Mouse (Mus musculus) MEL (cell line): Measurements from ENCODE around the gene Dlk1. TPM values are rescaled to one million over a fixed set of nuclear protein-coding genes. Genes with fewer than 3 reads are reported as not detected.

Source experiments
- DNase-seq: peaks from one replicate; pipeline ENCODE4 v3.0.0; 2011; ENCODE audit warnings: low read depth, low spot score
- H3K27ac ChIP-seq: 2 replicates; pipeline ENCODE4 v1.5.1; 2012; ENCODE audit warnings: low read depth, mild to moderate bottlenecking, control low read depth, low read length, moderate library complexity; ENCODE audit not compliant: control insufficient read depth
- H3K27me3 ChIP-seq, 2 experiments: fragments of 150-350 bp in 1 of 2; sonication (generic) in 1 of 2; 2 replicates each; pipeline ENCODE4 v1.6.1; 2012; ENCODE audit warnings: low read length in 2 of 2, mild to moderate bottlenecking in 2 of 2, improper control_type of control experiment in 1 of 2, moderate library complexity in 1 of 2; ENCODE audit not compliant: insufficient read depth in 2 of 2, control insufficient read depth in 1 of 2
- H3K36me3 ChIP-seq, 2 experiments: 2 replicates each; pipeline ENCODE4 v1.6.1; 2012 to 2014; ENCODE audit warnings: low read length in 2 of 2, improper control_type of control experiment in 1 of 2, inconsistent platforms in 1 of 2, mild to moderate bottlenecking in 1 of 2; ENCODE audit not compliant: insufficient read depth in 2 of 2, control insufficient read depth in 1 of 2
- H3K4me1 ChIP-seq, 2 experiments: fragments of 150-350 bp in 1 of 2; sonication (generic) in 1 of 2; 2 replicates each; pipeline ENCODE4 v1.6.1; 2012; ENCODE audit warnings: low read length in 2 of 2, improper control_type of control experiment in 1 of 2, mild to moderate bottlenecking in 1 of 2; ENCODE audit not compliant: insufficient read depth in 2 of 2, control insufficient read depth in 1 of 2
- H3K4me3 ChIP-seq, 2 experiments: fragments of 150-350 bp in 1 of 2; sonication (generic) in 1 of 2; 2 replicates each; pipeline ENCODE4 v1.5.1; 2012; ENCODE audit warnings: low read depth in 2 of 2, low read length in 2 of 2, mild to moderate bottlenecking in 2 of 2, moderate library complexity in 2 of 2, control low read depth in 1 of 2, improper control_type of control experiment in 1 of 2; ENCODE audit not compliant: control insufficient read depth in 1 of 2, insufficient read depth in 1 of 2
- H3K79me2 ChIP-seq: 2 replicates; pipeline ENCODE4 v1.6.1; 2012; ENCODE audit warnings: mild to moderate bottlenecking, low read length, moderate library complexity; ENCODE audit not compliant: control insufficient read depth, poor library complexity, insufficient read depth
- H3K9ac ChIP-seq: 2 replicates; pipeline ENCODE4 v1.6.1; 2012; ENCODE audit warnings: low read depth, mild to moderate bottlenecking, control low read depth, low read length, moderate library complexity; ENCODE audit not compliant: control insufficient read depth, poor library complexity, severe bottlenecking
- H3K9me3 ChIP-seq: fragments of 150-350 bp; sonication (generic); replicated peaks from 2 replicates; pipeline ENCODE4 v1.6.1; 2012; ENCODE audit warnings: mild to moderate bottlenecking, low read length, improper control_type of control experiment, moderate library complexity; ENCODE audit not compliant: insufficient read depth
- BHLHE40 ChIP-seq: IDR thresholded peaks from 2 replicates; pipeline ENCODE4 v1.6.1; 2012; ENCODE audit warnings: low read depth, mild to moderate bottlenecking, inconsistent platforms, low read length, improper control_type of control experiment, borderline replicate concordance
- CHD1 ChIP-seq: IDR thresholded peaks from 2 replicates; pipeline ENCODE4 v1.6.1; 2012; ENCODE audit warnings: low read depth, mild to moderate bottlenecking, inconsistent platforms, low read length, improper control_type of control experiment
- CHD2 ChIP-seq: IDR thresholded peaks from 2 replicates; pipeline ENCODE4 v1.6.1; 2011; ENCODE audit warnings: low read length, improper control_type of control experiment
- E2F4 ChIP-seq: IDR thresholded peaks from 2 replicates; pipeline ENCODE4 v1.6.1; 2011; ENCODE audit warnings: low read depth, low read length, improper control_type of control experiment, borderline replicate concordance
- ELF1 ChIP-seq: IDR thresholded peaks from 2 replicates; pipeline ENCODE4 v1.6.1; 2014; ENCODE audit warnings: low read depth, mild to moderate bottlenecking, inconsistent platforms, low read length, improper control_type of control experiment, moderate library complexity
- ETS1 ChIP-seq: IDR thresholded peaks from 2 replicates; pipeline ENCODE4 v1.6.1; 2012; ENCODE audit warnings: low read depth, mild to moderate bottlenecking, inconsistent platforms, low read length, improper control_type of control experiment, moderate library complexity
- GATA1 ChIP-seq: IDR thresholded peaks from 2 replicates; pipeline ENCODE4 v1.6.1; 2011; ENCODE audit warnings: low read depth, low read length, improper control_type of control experiment
- JUND ChIP-seq: IDR thresholded peaks from 2 replicates; pipeline ENCODE4 v1.6.1; 2011; ENCODE audit warnings: low read depth, mild to moderate bottlenecking, improper control_type of control experiment, low read length
- KAT2A ChIP-seq: conservative IDR thresholded peaks from 2 replicates; pipeline ENCODE4 v1.6.1; 2012; ENCODE audit warnings: low read depth, low read length, improper control_type of control experiment, inconsistent platforms
- MAFK ChIP-seq: IDR thresholded peaks from 2 replicates; pipeline ENCODE4 v1.6.1; 2011; ENCODE audit warnings: low read depth, mild to moderate bottlenecking, low read length, improper control_type of control experiment, borderline replicate concordance
- MAX ChIP-seq: IDR thresholded peaks from 2 replicates; pipeline ENCODE4 v1.6.1; 2011; ENCODE audit warnings: low read length, improper control_type of control experiment
- MEF2A ChIP-seq: IDR thresholded peaks from 2 replicates; pipeline ENCODE4 v1.6.1; 2014; ENCODE audit warnings: low read depth, mild to moderate bottlenecking, inconsistent platforms, low read length, improper control_type of control experiment; ENCODE audit not compliant: poor library complexity, insufficient replicate concordance, severe bottlenecking; ENCODE audit errors: extremely low read depth
- MYC ChIP-seq: IDR thresholded peaks from 2 replicates; pipeline ENCODE4 v1.6.1; 2011; ENCODE audit warnings: low read depth, mild to moderate bottlenecking, low read length, improper control_type of control experiment, moderate library complexity
- POLR2AphosphoS2 ChIP-seq: IDR thresholded peaks from 2 replicates; pipeline ENCODE4 v1.6.1; 2011; ENCODE audit warnings: low read length, improper control_type of control experiment
- POLR2AphosphoS5 ChIP-seq: IDR thresholded peaks from 2 replicates; pipeline ENCODE4 v1.6.1; 2012; ENCODE audit warnings: low read depth, borderline replicate concordance, mild to moderate bottlenecking, inconsistent platforms, low read length, moderate library complexity, mixed read lengths
- RAD21 ChIP-seq: IDR thresholded peaks from 2 replicates; pipeline ENCODE4 v1.6.1; 2011; ENCODE audit warnings: mild to moderate bottlenecking, low read depth, low read length, improper control_type of control experiment
- RCOR1 ChIP-seq: IDR thresholded peaks from 2 replicates; pipeline ENCODE4 v1.6.1; 2012; ENCODE audit warnings: low read depth, mild to moderate bottlenecking, inconsistent platforms, low read length, improper control_type of control experiment
- SIN3A ChIP-seq: IDR thresholded peaks from 2 replicates; pipeline ENCODE4 v1.6.1; 2012; ENCODE audit warnings: low read length, improper control_type of control experiment, inconsistent platforms
- SMC3 ChIP-seq: IDR thresholded peaks from 2 replicates; pipeline ENCODE4 v1.6.1; 2011; ENCODE audit warnings: low read depth, low read length, improper control_type of control experiment
- TAL1 ChIP-seq: IDR thresholded peaks from 2 replicates; pipeline ENCODE4 v1.6.1; 2012; ENCODE audit warnings: mild to moderate bottlenecking, inconsistent platforms, low read length, moderate library complexity, mixed read lengths
- TCF12 ChIP-seq: IDR thresholded peaks from 2 replicates; pipeline ENCODE4 v1.6.1; 2014; ENCODE audit warnings: low read depth, mild to moderate bottlenecking, inconsistent platforms, low read length, improper control_type of control experiment, moderate library complexity
- USF1 ChIP-seq: IDR thresholded peaks from 2 replicates; pipeline ENCODE4 v1.6.1; 2014; ENCODE audit warnings: low read depth, mild to moderate bottlenecking, inconsistent platforms, low read length, improper control_type of control experiment, moderate library complexity
- ZKSCAN1 ChIP-seq: IDR thresholded peaks from 2 replicates; pipeline ENCODE4 v1.6.1; 2012; ENCODE audit warnings: low read depth, mild to moderate bottlenecking, inconsistent platforms, low read length, improper control_type of control experiment, moderate library complexity
- ZMIZ1 ChIP-seq: IDR thresholded peaks from 2 replicates; pipeline ENCODE4 v1.6.1; 2012; ENCODE audit warnings: low read depth, mild to moderate bottlenecking, inconsistent platforms, low read length, improper control_type of control experiment, moderate library complexity
- ZNF384 ChIP-seq: IDR thresholded peaks from 2 replicates; pipeline ENCODE4 v1.6.1; 2012; ENCODE audit warnings: low read depth, mild to moderate bottlenecking, inconsistent platforms, low read length, improper control_type of control experiment
- polyA plus RNA-seq, 2 experiments: library from polyadenylated mRNA; stranded (reverse) in 1 of 2; unstranded in 1 of 2; fragments of >175 nt in 1 of 2; fragments of >200 nt in 1 of 2; gene quantifications; 2 replicates each; pipeline versions ENCODE4 v1.2.1 to v1.2.4; 2012; ENCODE audit warnings: low replicate concordance in 2 of 2, low read depth in 1 of 2; ENCODE audit not compliant: insufficient read length in 2 of 2, insufficient read depth in 1 of 2, missing spikeins in 1 of 2
- total RNA-seq: library from RNA; depleted of rRNA; stranded (reverse); fragments of 300-350 nt; gene quantifications from 2 replicates; pipeline ENCODE4 v1.2.3, GENCODE M21; 2012

The Dlk1 gene
- total and polyA plus RNA-seq, 3 experiments, result not detected

DNA sequence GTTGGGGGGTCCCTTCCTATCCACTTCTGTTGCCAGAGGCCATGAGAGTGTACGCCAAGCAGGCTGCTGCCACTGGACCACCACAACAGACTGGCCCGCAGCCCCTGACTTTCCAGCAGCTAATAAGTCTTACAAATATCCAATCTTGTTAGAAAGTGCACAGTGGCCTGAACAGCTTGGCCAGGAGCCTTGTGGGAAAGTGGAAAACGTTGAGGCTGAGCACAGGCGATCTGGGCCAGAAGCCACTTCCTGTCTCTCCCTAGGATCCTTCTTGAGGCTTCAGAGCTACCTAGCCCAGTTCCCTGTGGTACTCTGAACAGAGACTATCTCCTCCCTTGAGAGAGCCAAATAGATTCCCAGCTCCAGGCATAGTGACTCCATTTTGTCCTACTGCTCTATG lies 39.3 kb upstream of the Dlk1 start:
- no peaks in the 10 kb centered on the region for H3K27me3 ChIP-seq
- H3K9me3 ChIP-seq, result no peaks in the 10 kb centered on the region
- H3K36me3 ChIP-seq, result no peaks in the 10 kb centered on the region
- no peaks in the 10 kb centered on the region for H3K4me1 ChIP-seq
- no peak for DNase-seq
- H3K79me2 ChIP-seq, result no peaks in the 10 kb centered on the region
- H3K4me3 ChIP-seq, result no peak overlapping the region
- TF ChIP-seq SIN3A (no peak), ZNF384 (no peak), CHD2 (no peak), JUND (no peak), CHD1 (no peak), MAX (no peak), ZMIZ1 (no peak)
- TF ChIP-seq, all 39 proteins: peak for 0
- Histone ChIP-seq H3K27ac (no peak overlapping the region), H3K9ac (no peak overlapping the region)

DNA sequence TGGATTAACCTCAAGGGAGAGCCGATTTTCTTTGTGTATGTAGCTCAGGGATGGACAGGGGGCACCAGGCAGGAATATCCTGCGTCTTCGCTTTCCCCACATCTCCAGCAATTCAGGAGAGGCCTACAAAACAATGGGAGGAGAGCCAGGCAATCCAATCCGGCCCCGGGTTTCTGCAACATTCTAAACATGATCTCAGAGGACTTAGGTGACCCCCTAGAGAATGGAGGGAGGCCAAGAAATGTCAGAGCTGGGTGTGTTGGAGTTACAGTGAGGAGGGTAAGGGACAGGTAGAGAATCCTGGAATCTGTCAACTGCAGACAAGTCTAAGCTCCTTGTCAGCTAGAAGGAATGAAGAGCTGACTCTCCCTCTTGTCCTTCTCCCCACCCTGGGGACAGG lies 35.9 kb upstream of the Dlk1 start:
- no peak for TF ChIP-seq TCF12
- no peak for TF ChIP-seq USF1
- no peak for TF ChIP-seq SMC3
- Histone ChIP-seq H3K27ac (no peak overlapping the region), H3K9me3 (no peaks in the 10 kb centered on the region)

DNA sequence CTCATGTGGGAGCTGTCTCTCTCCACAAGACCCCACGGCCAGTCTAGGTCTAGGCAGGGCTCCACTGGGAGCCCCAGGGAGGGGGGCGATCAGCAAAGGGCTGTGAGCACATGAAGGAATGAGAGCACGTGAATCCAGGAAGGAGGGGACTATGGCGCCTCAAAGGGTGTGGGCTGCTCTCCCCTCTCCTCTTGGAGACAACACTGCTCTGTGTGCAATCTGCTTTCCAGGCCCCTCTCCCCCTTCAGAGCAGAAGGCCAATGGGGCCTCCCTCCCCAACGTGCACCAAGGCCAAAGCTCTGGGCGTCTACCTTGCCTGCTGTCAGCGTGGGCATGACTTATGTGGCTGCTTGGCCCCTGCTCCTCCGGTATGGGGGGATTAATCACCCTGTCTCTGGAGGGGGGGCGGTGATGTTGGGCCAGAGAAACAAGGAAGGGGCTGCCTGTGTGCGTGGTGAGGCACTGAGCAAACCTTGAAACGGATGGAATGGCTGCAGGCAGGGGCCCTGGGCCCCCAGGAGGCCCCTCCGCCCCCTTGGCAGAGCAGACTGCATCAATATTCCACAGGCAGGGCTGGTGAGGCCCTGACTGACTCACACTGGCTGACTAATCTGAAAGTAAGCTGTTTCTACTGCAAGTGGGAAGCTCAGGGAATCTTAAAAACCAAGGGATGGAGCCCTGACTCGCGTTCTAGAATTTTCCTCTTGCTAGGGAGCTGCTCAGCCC lies 35.0 kb upstream of the Dlk1 start:
- no peak for TF ChIP-seq KAT2A
- no peak for TF ChIP-seq MAFK
- no peak for TF ChIP-seq CHD1
- TF ChIP-seq ELF1, result no peak
- TF ChIP-seq POLR2AphosphoS2, result no peak
- TF ChIP-seq POLR2AphosphoS5, result no peak
- TF ChIP-seq TAL1, result no peak
- no peak for TF ChIP-seq USF1
- no peak for TF ChIP-seq MEF2A
- no peak for TF ChIP-seq GATA1
- no peak for TF ChIP-seq RCOR1
- TF ChIP-seq MYC, result no peak
- TF ChIP-seq ETS1, result no peak
- TF ChIP-seq ZKSCAN1, result no peak
- TF ChIP-seq BHLHE40, result no peak
- TF ChIP-seq RAD21, result no peak
- TF ChIP-seq ZNF384, result no peak
- no peak for TF ChIP-seq MAX
- TF ChIP-seq E2F4, result no peak
- no peak overlapping the region for H3K27ac ChIP-seq
- no peaks in the 10 kb centered on the region for H3K36me3 ChIP-seq
- DNase-seq, result no peak
- H3K27me3 ChIP-seq, result no peaks in the 10 kb centered on the region
- no peaks in the 10 kb centered on the region for H3K9me3 ChIP-seq
- no peak overlapping the region for H3K9ac ChIP-seq
- H3K4me3 ChIP-seq, result no peak overlapping the region
- no peaks in the 10 kb centered on the region for H3K79me2 ChIP-seq
- H3K4me1 ChIP-seq, result no peaks in the 10 kb centered on the region

More for the DNA sequence above, 35.9 kb upstream of the Dlk1 start:
- no peaks in the 10 kb centered on the region for H3K27me3 ChIP-seq
- no peaks in the 10 kb centered on the region for H3K36me3 ChIP-seq
- H3K79me2 ChIP-seq, result no peaks in the 10 kb centered on the region
- no peak overlapping the region for H3K4me3 ChIP-seq
- no peak overlapping the region for H3K9ac ChIP-seq
- H3K4me1 ChIP-seq, result no peaks in the 10 kb centered on the region
- no peak for DNase-seq
